Mouse (Mus musculus): ENCODE measurements around the gene Itih4. TPM values are rescaled to one million over a fixed set of nuclear protein-coding genes. Genes with fewer than 3 reads are reported as not detected.

Itih4 gene
- polyA plus RNA-seq, 1 experiment: not detected

DNA sequence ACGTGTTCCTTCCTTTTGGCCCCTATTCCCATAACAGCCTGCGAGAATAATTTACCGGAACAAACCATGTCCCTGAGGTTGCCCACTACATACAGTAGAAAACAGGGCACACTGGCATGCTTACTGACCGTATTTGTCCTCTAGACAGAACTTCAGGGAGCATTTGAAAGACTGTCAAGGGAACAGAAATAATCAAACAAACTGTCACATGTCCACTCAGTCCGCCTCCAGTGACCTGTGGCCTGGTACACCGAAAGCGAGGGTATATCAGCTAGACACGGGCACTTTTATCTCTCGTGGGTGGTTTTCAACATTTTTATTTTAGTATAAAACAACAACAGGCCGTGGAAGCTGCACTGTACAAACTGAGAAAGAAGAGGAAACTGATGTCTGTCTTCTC, 17.4 kb upstream of the Itih4 start:
- Histone ChIP-seq H3K27me3 (ENCODE audit: control insufficient read depth, insufficient read depth, low read length, poor library complexity, severe bottlenecking) (no peaks in the 10 kb centered on the region), H3K4me3 (ENCODE audit: low read depth, low read length) (no peak overlapping the region), H3K27ac (ENCODE audit: insufficient read depth, low read length) (peak overlapping the region; percentile 28; the same call in 1 of the 2 replicates), H3K9ac (ENCODE audit: low read depth, poor library complexity, severe bottlenecking) (no peak overlapping the region), H3K36me3 (ENCODE audit: control insufficient read depth, insufficient read depth, low read length, poor library complexity, severe bottlenecking) (no peaks in the 10 kb centered on the region), H3K9me3 (replicated peaks; ENCODE audit: control insufficient read depth, insufficient read depth, low read length, poor library complexity, severe bottlenecking) (no peaks in the 10 kb centered on the region), H3K4me1 (ENCODE audit: control insufficient read depth, insufficient read depth, low read length) (no peaks in the 10 kb centered on the region)
- no peak for TF ChIP-seq EP300 (IDR thresholded peaks at IDR 0.05; ENCODE audit: insufficient read depth, low read depth, low read length)
- no peak for TF ChIP-seq CTCF (IDR thresholded peaks at IDR 0.05; ENCODE audit: low read depth, low read length)
- no peak for TF ChIP-seq POLR2A (IDR thresholded peaks at IDR 0.05; ENCODE audit: insufficient read depth, low read length)

GRCm38 (mm10) chr14:30869391-30869801, 16.9 kb upstream of the Itih4 start:
- Histone ChIP-seq H3K4me1 (ENCODE audit: control insufficient read depth, insufficient read depth, low read length) (no peaks in the 10 kb centered on the region), H3K9ac (ENCODE audit: low read depth, poor library complexity, severe bottlenecking) (no peak overlapping the region), H3K36me3 (ENCODE audit: control insufficient read depth, insufficient read depth, low read length, poor library complexity, severe bottlenecking) (no peaks in the 10 kb centered on the region), H3K27me3 (ENCODE audit: control insufficient read depth, insufficient read depth, low read length, poor library complexity, severe bottlenecking) (no peaks in the 10 kb centered on the region), H3K27ac (ENCODE audit: insufficient read depth, low read length) (peak overlapping the region; percentile 28; the same call in 1 of the 2 replicates), H3K9me3 (replicated peaks; ENCODE audit: control insufficient read depth, insufficient read depth, low read length, poor library complexity, severe bottlenecking) (no peaks in the 10 kb centered on the region), H3K4me3 (ENCODE audit: low read depth, low read length) (no peak overlapping the region)
- TF ChIP-seq POLR2A (IDR thresholded peaks at IDR 0.05; ENCODE audit: insufficient read depth, low read length): no peak
- no peak for TF ChIP-seq CTCF (IDR thresholded peaks at IDR 0.05; ENCODE audit: low read depth, low read length)
- 0 out of 2 replicates have a peak, but pooled peaks have one; percentile 39 for TF ChIP-seq EP300 (IDR thresholded peaks at IDR 0.05; ENCODE audit: insufficient read depth, low read depth, low read length)

DNA sequence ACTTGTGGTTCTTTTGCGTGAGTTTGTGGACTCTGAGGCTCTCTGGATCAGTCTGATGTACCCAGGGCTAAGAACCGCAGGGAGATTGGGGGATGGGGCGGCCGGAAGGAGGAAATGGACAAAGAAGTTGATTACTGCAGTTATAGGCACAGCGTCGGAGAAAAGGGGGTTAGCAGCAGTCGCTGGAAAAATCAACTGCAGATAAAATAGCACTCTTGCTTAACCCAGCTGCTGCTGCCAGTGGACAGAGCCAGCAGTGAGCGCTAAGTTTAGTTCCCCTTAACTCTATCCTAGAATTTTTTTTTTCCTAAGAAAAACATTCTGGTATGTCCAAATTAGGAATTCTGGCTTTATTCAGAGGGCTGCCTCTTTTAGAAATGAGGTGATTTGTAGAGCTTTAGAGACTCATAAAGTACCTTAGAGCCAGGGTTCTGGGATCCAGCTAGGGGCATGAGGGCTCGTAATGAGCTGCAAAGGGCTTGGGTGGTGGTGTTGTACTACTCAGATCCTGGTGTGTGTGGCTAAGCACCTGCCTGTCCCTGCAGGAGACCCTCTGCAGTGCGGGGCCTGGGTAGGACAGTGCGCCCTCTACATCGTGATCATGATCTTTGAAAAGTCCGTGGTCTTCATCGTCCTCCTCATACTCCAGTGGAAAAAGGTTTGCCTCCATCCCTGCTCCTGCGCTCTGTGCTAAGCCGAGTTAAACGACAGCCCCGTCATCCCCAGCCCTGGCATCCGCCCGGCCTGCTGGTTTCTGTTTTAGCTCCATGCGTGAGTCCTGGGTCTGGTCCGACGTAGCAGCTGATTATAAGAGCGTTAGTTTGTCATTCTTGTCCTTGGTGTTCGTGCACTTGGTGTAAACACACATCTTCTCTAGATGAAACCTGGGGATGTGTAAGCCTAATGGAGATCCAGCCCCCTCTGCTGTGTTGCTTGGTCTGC, 15.8 kb upstream of the Itih4 start:
- Histone ChIP-seq H3K36me3 (ENCODE audit: control insufficient read depth, insufficient read depth, low read length, poor library complexity, severe bottlenecking) (no peaks in the 10 kb centered on the region), H3K27ac (ENCODE audit: insufficient read depth, low read length) (no peak overlapping the region), H3K9ac (ENCODE audit: low read depth, poor library complexity, severe bottlenecking) (no peak overlapping the region), H3K4me1 (ENCODE audit: control insufficient read depth, insufficient read depth, low read length) (no peaks in the 10 kb centered on the region), H3K4me3 (ENCODE audit: low read depth, low read length) (no peak overlapping the region), H3K9me3 (replicated peaks; ENCODE audit: control insufficient read depth, insufficient read depth, low read length, poor library complexity, severe bottlenecking) (no peaks in the 10 kb centered on the region), H3K27me3 (ENCODE audit: control insufficient read depth, insufficient read depth, low read length, poor library complexity, severe bottlenecking) (no peaks in the 10 kb centered on the region)
- TF ChIP-seq POLR2A (IDR thresholded peaks at IDR 0.05; ENCODE audit: insufficient read depth, low read length) (no peak), CTCF (IDR thresholded peaks at IDR 0.05; ENCODE audit: low read depth, low read length) (no peak), EP300 (IDR thresholded peaks at IDR 0.05; ENCODE audit: insufficient read depth, low read depth, low read length) (no peak)

DNA sequence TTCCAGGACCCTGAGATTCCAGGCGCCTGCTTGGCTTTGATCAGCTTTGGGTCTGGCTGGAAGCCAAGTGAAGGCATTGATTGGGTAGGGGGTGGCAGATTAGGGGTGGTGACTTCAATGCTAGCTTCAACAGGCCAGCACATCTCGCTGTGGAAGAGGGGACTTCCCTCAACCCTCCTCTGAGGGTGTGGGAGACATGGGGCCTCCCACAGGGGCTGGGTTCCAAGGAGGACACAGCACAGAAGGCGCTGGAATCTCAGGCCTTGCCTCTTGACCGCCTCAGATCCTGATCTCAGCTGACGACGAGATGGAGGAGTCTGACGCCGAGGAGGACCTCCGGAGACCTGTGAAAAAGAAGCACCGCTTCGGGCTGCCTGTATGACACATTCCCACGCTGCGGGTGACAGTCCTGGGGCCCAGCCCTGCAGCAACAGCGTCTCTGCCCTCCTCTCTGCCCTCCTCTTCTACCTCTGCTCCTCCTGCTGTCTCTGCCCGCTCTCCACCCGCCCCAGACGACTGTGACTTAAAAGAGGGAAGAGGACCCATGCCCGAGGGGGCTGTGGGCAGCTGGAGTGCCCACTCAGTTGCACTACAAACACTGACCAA, 12.1 kb upstream of the Itih4 start:
- H3K4me3 ChIP-seq (ENCODE audit: low read depth, low read length): no peak overlapping the region
- no peak overlapping the region for H3K9ac ChIP-seq (ENCODE audit: low read depth, poor library complexity, severe bottlenecking)
- peaks cover 2% of the 10 kb centered on the region for H3K4me1 ChIP-seq (ENCODE audit: control insufficient read depth, insufficient read depth, low read length)
- H3K9me3 ChIP-seq (replicated peaks; ENCODE audit: control insufficient read depth, insufficient read depth, low read length, poor library complexity, severe bottlenecking): no peaks in the 10 kb centered on the region
- H3K27me3 ChIP-seq (ENCODE audit: control insufficient read depth, insufficient read depth, low read length, poor library complexity, severe bottlenecking): no peaks in the 10 kb centered on the region
- no peak overlapping the region for H3K27ac ChIP-seq (ENCODE audit: insufficient read depth, low read length)
- H3K36me3 ChIP-seq (ENCODE audit: control insufficient read depth, insufficient read depth, low read length, poor library complexity, severe bottlenecking): no peaks in the 10 kb centered on the region
- TF ChIP-seq POLR2A (IDR thresholded peaks at IDR 0.05; ENCODE audit: insufficient read depth, low read length): no peak
- no peak for TF ChIP-seq EP300 (IDR thresholded peaks at IDR 0.05; ENCODE audit: insufficient read depth, low read depth, low read length)
- TF ChIP-seq CTCF (IDR thresholded peaks at IDR 0.05; ENCODE audit: low read depth, low read length): no peak

- Histone ChIP-seq H3K27me3 (ENCODE audit: control insufficient read depth, insufficient read depth, low read length, poor library complexity, severe bottlenecking) (no peaks in the 10 kb centered on the region), H3K9ac (ENCODE audit: low read depth, poor library complexity, severe bottlenecking) (no peak overlapping the region), H3K4me3 (ENCODE audit: low read depth, low read length) (no peak overlapping the region), H3K9me3 (replicated peaks; ENCODE audit: control insufficient read depth, insufficient read depth, low read length, poor library complexity, severe bottlenecking) (no peaks in the 10 kb centered on the region), H3K4me1 (ENCODE audit: control insufficient read depth, insufficient read depth, low read length) (peaks cover 2% of the 10 kb centered on the region), H3K27ac (ENCODE audit: insufficient read depth, low read length) (no peak overlapping the region), H3K36me3 (ENCODE audit: control insufficient read depth, insufficient read depth, low read length, poor library complexity, severe bottlenecking) (no peaks in the 10 kb centered on the region)
- no peak for TF ChIP-seq EP300 (IDR thresholded peaks at IDR 0.05; ENCODE audit: insufficient read depth, low read depth, low read length)
- no peak for TF ChIP-seq POLR2A (IDR thresholded peaks at IDR 0.05; ENCODE audit: insufficient read depth, low read length)
- no peak for TF ChIP-seq CTCF (IDR thresholded peaks at IDR 0.05; ENCODE audit: low read depth, low read length)
These were observed 11.0 kb upstream of the Itih4 start for GRCm38 (mm10) chr14:30875130-30875865.
